Mouse (Mus musculus): ENCODE results near the gene Myt1l. TPM values are rescaled to one million over a fixed set of nuclear protein-coding genes. Genes with fewer than 3 reads are reported as not detected.

The Myt1l gene
- polyA plus RNA-seq, 1 experiment = not detected

DNA sequence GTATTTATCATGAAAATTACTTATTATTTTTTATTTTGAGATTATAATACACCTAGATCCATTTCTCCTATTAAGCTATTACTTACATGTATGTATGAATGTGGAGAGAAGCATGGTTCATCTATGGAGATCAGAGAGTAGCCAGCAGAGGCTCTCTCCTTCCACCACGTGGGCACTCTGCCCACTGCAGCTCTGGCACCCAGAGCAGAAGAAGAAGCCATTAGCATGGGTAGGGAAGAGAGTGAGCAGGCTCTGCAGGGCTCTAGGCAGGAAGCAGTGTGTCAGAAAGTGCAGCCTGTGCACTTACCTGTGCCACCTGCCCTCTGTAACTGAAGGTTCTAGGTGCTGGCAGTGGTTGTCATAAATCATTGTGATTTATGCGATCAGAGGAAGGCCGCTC, 321.8 kb downstream of the Myt1l start:
- TF ChIP-seq GATA1 (IDR thresholded peaks at IDR 0.05; ENCODE audit: low read length) = no peak

DNA sequence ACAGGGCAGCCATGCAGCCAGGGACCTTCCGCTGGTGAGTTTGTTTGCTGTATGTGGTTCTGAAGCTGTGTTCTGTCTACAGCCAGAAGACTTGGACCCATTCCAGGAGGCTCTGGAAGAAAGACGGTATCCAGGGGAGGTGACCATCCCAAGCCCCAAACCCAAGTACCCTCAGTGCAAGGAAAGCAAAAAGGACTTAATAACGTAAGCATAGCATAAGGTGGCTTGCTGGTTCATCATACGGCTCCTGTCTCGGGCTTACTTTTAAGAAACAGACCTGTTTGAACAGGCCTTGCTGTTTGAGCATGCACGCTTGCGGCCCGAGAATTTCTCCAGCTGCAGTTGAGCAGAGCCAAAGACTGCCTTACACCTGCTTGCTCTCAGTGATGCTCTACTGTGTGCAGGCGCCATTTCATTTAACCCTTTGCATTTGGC, 326.0 kb downstream of the Myt1l start:
- TF ChIP-seq GATA1 (IDR thresholded peaks at IDR 0.05; ENCODE audit: low read length) = no peak

GRCm38 (mm10) chr12:29855007-29855406, 326.8 kb downstream of the Myt1l start:
- no peak for TF ChIP-seq GATA1 (IDR thresholded peaks at IDR 0.05; ENCODE audit: low read length)

DNA sequence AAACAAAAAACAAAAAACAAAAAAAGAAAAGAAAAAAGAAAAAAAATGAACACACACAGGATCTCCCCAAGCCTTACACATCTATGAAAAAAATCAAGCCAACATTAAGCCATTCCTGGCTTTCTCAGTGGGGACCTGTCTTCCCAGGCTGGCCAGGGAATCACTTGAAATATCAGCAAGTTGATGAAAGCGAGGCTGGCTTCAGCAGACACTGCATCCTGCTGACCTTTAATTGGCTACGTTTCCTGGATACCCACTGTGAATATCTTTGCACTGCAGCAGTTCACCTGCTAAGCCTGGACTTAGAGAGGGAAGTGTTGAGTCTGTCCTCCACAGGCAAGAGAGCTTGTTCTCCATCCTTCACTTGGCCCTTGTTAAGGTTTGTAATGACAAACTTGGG, 332.8 kb downstream of the Myt1l start:
- TF ChIP-seq GATA1 (IDR thresholded peaks at IDR 0.05; ENCODE audit: low read length) = no peak

DNA sequence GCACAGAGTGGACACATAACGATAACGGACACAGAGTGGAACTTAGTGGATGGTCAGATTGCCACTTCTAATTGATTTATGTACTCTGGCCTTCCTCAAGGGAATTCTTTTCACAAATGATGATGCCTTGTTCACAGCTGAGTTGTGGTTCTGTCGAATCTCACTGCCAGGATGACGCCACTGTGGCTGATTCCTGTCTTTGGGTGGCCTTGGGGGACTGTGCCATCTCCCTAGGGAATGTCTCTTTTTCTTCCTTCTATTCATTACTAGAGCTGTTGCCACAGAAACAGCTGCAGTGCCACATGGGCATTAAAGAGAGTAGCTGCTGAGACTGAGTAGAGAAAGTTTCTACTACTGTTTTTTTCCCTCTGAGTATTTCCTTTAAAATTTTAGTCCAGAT, 340.1 kb downstream of the Myt1l start:
- TF ChIP-seq GATA1 (IDR thresholded peaks at IDR 0.05; ENCODE audit: low read length) = no peak

- TF ChIP-seq GATA1 (IDR thresholded peaks at IDR 0.05; ENCODE audit: low read length) = no peak
These were observed 340.6 kb downstream of the Myt1l start for GRCm38 (mm10) chr12:29868781-29869180.

DNA sequence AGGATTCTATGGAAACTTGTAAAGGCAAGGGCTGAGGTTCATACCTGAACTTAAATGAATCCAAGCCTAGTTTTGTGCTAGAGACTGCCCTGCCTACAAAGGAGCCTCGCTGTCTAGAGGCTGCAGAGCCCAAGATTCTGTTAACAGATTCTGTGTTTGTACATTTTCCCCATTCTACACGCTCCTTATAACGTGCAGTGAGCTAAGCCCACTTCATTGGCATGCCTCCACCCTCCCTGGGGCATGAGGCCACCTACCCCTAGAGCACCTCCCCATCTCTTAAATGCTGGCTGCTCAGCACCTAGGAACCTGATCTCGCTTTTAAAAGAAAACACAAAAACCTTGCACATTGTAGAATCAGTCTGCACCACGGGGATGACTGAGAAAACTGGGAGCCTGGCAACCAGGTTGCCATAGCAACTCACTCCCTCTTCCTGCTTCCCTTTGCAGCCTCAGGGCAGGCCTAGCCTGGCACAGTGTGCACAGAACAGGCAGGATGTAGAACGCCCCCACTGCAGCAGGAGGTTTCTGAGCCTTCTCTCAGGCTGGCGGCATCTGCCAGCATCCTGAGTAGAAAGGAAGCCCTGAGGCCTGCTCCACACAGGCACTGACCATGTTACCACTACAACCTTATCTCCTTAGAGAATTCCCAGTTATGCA, 344.1 kb downstream of the Myt1l start:
- TF ChIP-seq GATA1 (IDR thresholded peaks at IDR 0.05; ENCODE audit: low read length) = no peak

DNA sequence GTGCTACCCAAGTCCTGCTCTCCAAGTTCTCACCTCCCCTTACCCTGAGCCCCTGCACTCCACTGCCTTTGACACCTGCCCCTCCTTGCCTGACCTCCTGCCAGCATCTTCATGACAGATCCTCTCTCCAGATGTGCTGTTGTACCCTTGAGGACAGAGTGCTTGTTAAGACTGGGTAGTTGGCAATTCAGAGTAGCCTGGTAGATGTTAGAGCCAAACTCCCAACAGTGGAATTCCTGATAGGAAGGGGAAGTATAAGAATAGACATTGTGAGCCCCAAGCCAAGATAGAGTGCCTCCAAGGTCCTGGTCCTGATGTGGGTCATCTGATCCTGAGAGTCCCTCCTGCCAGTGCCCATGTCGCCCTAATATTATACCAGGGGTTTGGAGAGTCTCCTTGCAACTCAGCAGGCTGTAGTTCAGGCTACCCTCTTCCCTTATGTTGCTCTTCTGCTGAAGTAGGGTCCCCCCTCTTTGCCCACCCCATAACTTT, 345.1 kb downstream of the Myt1l start:
- TF ChIP-seq GATA1 (IDR thresholded peaks at IDR 0.05; ENCODE audit: low read length) = no peak

DNA sequence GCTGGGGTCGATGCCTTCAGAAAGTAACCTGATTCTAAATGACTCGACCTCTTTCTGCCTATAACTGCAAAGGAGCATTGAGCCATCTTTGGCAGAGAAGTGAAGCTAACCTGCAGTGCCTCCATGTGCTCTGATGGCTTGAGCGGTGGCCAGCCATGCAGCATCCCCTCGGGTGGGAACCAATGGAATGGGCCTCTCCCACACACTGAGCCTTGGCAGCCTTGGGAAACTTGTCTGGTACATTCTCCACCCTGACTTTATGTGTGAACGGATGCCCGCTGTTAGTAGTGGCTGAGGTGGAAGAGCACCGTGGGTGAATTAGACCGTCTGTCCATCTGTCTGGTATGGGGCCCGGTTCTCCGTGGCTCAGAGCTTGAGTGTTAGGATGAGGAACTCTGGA, 349.8 kb downstream of the Myt1l start:
- TF ChIP-seq GATA1 (IDR thresholded peaks at IDR 0.05; ENCODE audit: low read length) = no peak

GRCm38 (mm10) chr12:29882871-29883617, 354.9 kb downstream of the Myt1l start:
- TF ChIP-seq GATA1 (IDR thresholded peaks at IDR 0.05; ENCODE audit: low read length) = no peak

DNA sequence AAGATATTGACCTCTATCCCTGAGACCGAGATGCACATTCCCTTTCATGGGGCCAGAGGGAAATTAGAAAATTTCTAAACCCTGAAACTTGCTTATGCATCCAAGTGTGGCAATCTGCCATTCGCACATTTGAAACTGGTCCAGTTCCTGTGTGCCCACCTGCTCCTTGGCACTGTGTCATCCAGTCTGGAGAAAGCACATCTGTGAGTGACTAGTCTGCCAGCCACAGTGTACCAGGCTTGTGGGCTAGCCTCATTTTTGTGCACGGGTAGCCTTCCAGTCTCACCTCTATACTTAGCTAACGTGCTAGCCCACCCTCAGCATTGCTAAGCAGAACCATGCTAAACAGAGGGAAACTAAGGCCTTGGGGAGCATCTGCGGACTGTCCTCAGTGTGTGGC, 356.2 kb downstream of the Myt1l start:
- no peak for TF ChIP-seq GATA1 (IDR thresholded peaks at IDR 0.05; ENCODE audit: low read length)

DNA sequence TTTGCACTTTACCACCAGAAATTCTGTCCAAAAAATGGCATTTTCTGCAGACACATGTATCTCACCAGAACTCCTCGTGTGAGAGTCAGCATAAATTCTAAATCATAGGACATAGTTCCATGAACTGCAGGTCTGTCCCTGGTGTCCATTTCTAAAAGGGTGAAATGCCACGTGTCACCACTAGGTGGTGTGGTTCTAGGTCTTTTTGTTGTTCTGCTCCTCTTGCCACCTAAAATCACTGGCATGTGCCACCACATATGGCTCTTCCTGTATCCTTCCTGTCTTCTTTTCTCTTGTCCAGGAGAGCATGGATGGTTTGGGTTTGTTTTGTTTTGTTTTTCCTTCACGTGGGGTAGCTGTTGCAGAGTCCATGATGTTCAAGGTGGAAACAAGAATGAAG, 366.5 kb downstream of the Myt1l start:
- no peak for TF ChIP-seq GATA1 (IDR thresholded peaks at IDR 0.05; ENCODE audit: low read length)

- no peak for TF ChIP-seq GATA1 (IDR thresholded peaks at IDR 0.05; ENCODE audit: low read length)
These were observed 369.4 kb downstream of the Myt1l start for GRCm38 (mm10) chr12:29897533-29898085.

- no peak for TF ChIP-seq GATA1 (IDR thresholded peaks at IDR 0.05; ENCODE audit: low read length)
These were observed 376.1 kb downstream of the Myt1l start for GRCm38 (mm10) chr12:29904101-29904874.

- TF ChIP-seq GATA1 (IDR thresholded peaks at IDR 0.05; ENCODE audit: low read length) = no peak
These were observed 378.9 kb downstream of the Myt1l start for GRCm38 (mm10) chr12:29907056-29907455.

DNA sequence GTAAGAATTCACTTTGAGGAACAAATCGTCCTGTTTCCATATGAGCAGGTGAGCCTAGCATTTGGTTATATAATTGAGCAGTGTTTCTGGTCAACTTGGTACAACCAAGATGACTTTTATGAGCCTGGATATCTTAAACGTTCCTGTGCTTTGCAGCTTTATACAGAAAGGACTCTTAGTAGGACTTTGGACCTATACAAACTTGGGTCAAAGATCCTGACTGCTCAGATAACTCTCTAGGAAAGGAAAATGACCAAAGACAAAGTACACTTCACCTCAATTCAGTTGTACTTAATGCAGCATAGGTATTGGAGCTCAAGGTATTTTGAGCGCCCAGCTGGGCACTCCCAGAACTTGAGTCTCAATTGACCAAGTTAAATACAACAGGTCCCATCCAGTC, 388.0 kb downstream of the Myt1l start:
- TF ChIP-seq GATA1 (IDR thresholded peaks at IDR 0.05; ENCODE audit: low read length) = no peak
